Mouse (Mus musculus): ENCODE results near the gene Rad21l. TPM values are rescaled to one million over a fixed set of nuclear protein-coding genes. Genes with fewer than 3 reads are reported as not detected.
"Not testable (repeated sequence)": the region's sequence is repeated elsewhere in the genome, so short reads cannot be mapped to it uniquely, and the experiment has no call there.

Gene Rad21l
- total RNA-seq, 2 experiments from 2014 or later = not detected

- no peak for DNase-seq
Measured at GRCm38 (mm10) chr2:151628011-151628410, 40.3 kb downstream of the Rad21l start.

GRCm38 (mm10) chr2:151626296-151626695, 42.0 kb downstream of the Rad21l start:
- no peak for DNase-seq

- DNase-seq = no peak
Measured at GRCm38 (mm10) chr2:151623776-151624175, 44.6 kb downstream of the Rad21l start.

GRCm38 (mm10) chr2:151616551-151617329, 51.6 kb downstream of the Rad21l start:
- no peak for DNase-seq

GRCm38 (mm10) chr2:151615779-151616178, 52.6 kb downstream of the Rad21l start:
- DNase-seq = not testable (repeated sequence)

- no peak for DNase-seq
Measured at GRCm38 (mm10) chr2:151609974-151610373, 58.4 kb downstream of the Rad21l start.

GRCm38 (mm10) chr2:151608435-151608834, 59.9 kb downstream of the Rad21l start:
- no peak for DNase-seq

GRCm38 (mm10) chr2:151605437-151605987, 62.8 kb downstream of the Rad21l start:
- DNase-seq = peak; percentile 56

GRCm38 (mm10) chr2:151603630-151604029, 64.7 kb downstream of the Rad21l start:
- DNase-seq = peak; percentile 23

- DNase-seq = no peak
Measured at GRCm38 (mm10) chr2:151602106-151602505, 66.2 kb downstream of the Rad21l start.

- DNase-seq = no peak
Measured at GRCm38 (mm10) chr2:151598068-151598467, 70.3 kb downstream of the Rad21l start.

Other genes starting within 250 kb of the Rad21l start
- not detected for gene 4921509C19Rik, start 192.4 kb downstream of the Rad21l start, total RNA-seq (2021)
- 100 to 1,000 TPM; 103 to 119 TPM for gene Nsfl1c, start 174.4 kb downstream of the Rad21l start, total RNA-seq (2021)
- 100 to 1,000 TPM; 238 to 248 TPM for gene Fkbp1a, start 126.0 kb downstream of the Rad21l start, total RNA-seq (2021)
- gene Sdcbp2, start 95.9 kb downstream of the Rad21l start, total RNA-seq (2021) = 1 to 10 TPM in 1 of 2 experiments, under 1 TPM in 1; 0.66 to 1.5 TPM
- gene Snph, start 35.9 kb downstream of the Rad21l start, total RNA-seq (2021) = 1 to 10 TPM; 6.4 to 8.2 TPM
- under 1 TPM; 0.61 to 0.99 TPM for gene Tmem74b, start 33.5 kb upstream of the Rad21l start, total RNA-seq (2021)
- gene Psmf1, start 75.7 kb upstream of the Rad21l start, total RNA-seq (2021) = 10 to 100 TPM; 27.8 to 27.9 TPM
- gene Rspo4, start 174.4 kb upstream of the Rad21l start, total RNA-seq (2021) = not detected
- under 1 TPM; 0.26 to 0.47 TPM for gene Angpt4, start 242.7 kb upstream of the Rad21l start, total RNA-seq (2021)

Data from gastrocnemius, postnatal 10 days (tissue).